Mouse (Mus musculus) embryonic facial prominence, embryonic 11.5 days (tissue): ENCODE measurements around the gene Acvrl1. TPM values are rescaled to one million over a fixed set of nuclear protein-coding genes. Genes with fewer than 3 reads are reported as not detected.

Experiments used
- ATAC-seq: fragments of 200-750 bp; cut with Nextera tagmentation; replicated peaks from 2 replicates; pipeline ENCODE4 v1.8.0; 2017; ENCODE audit warnings: low read depth; ENCODE audit not compliant: insufficient number of reproducible peaks, low FRiP score, low TSS enrichment
- DNase-seq: peaks from one replicate; pipeline ENCODE4 v3.0.0-alpha.2; 2015; ENCODE audit warnings: low spot score
- H3K27ac ChIP-seq: fragments of 300-500 bp; sonication (generic); replicated peaks from 2 replicates; pipeline ENCODE4 v1.5.1; 2014; ENCODE audit warnings: mild to moderate bottlenecking, low read depth, low read length, control low read depth
- H3K27me3 ChIP-seq: fragments of 300-500 bp; sonication (generic); 2 replicates; pipeline ENCODE4 v1.6.1; 2014; ENCODE audit warnings: mild to moderate bottlenecking, low read length, moderate library complexity, mixed read lengths; ENCODE audit not compliant: control insufficient read depth, insufficient read depth
- H3K36me3 ChIP-seq: fragments of 300-500 bp; sonication (generic); replicated peaks from 2 replicates; pipeline ENCODE4 v1.6.1; 2014; ENCODE audit warnings: low read depth, mild to moderate bottlenecking, low read length, moderate library complexity, mixed read lengths; ENCODE audit not compliant: control insufficient read depth, insufficient read depth
- H3K4me1 ChIP-seq: fragments of 300-500 bp; sonication (generic); 2 replicates; pipeline ENCODE4 v1.6.1; 2014; ENCODE audit warnings: low read length, mixed read lengths; ENCODE audit not compliant: control insufficient read depth, insufficient read depth
- H3K4me2 ChIP-seq: fragments of 300-500 bp; sonication (generic); 2 replicates; pipeline ENCODE4 v1.6.1; 2014; ENCODE audit warnings: low read depth, mild to moderate bottlenecking, control low read depth, low read length, moderate library complexity
- H3K4me3 ChIP-seq: fragments of 300-500 bp; sonication (generic); 2 replicates; pipeline ENCODE4 v1.5.1; 2014; ENCODE audit warnings: low read depth, low read length, control low read depth
- H3K9ac ChIP-seq: fragments of 300-500 bp; sonication (generic); replicated peaks from 2 replicates; pipeline ENCODE4 v1.6.1; 2014; ENCODE audit warnings: mild to moderate bottlenecking, control low read depth, low read length
- H3K9me3 ChIP-seq: fragments of 300-500 bp; sonication (generic); replicated peaks from 2 replicates; pipeline ENCODE4 v1.6.1; 2016; ENCODE audit warnings: mild to moderate bottlenecking, low read length, inconsistent platforms, mixed read lengths; ENCODE audit not compliant: control insufficient read depth
- WGBS: fragments of 180-500 bp; shearing (Covaris S2); extraction: QIAGEN DNeasy Blood & Tissue Kit; methylation state at CpG from one replicate; pipeline ENCODE4 v1.1.7; 2014; 5-methylcytosine and 5-hydroxymethylcytosine counted together
- polyA plus RNA-seq: library from polyadenylated mRNA; unstranded; fragments of >200 nt; fragmentation: Nextera tagmentation; extraction: Ambion mirVana; gene quantifications from 2 replicates; pipeline ENCODE4 v1.2.1, GENCODE M21; 2014

The Acvrl1 gene
- 3.8 and 4.6 TPM in 2 replicates for polyA plus RNA-seq

DNA sequence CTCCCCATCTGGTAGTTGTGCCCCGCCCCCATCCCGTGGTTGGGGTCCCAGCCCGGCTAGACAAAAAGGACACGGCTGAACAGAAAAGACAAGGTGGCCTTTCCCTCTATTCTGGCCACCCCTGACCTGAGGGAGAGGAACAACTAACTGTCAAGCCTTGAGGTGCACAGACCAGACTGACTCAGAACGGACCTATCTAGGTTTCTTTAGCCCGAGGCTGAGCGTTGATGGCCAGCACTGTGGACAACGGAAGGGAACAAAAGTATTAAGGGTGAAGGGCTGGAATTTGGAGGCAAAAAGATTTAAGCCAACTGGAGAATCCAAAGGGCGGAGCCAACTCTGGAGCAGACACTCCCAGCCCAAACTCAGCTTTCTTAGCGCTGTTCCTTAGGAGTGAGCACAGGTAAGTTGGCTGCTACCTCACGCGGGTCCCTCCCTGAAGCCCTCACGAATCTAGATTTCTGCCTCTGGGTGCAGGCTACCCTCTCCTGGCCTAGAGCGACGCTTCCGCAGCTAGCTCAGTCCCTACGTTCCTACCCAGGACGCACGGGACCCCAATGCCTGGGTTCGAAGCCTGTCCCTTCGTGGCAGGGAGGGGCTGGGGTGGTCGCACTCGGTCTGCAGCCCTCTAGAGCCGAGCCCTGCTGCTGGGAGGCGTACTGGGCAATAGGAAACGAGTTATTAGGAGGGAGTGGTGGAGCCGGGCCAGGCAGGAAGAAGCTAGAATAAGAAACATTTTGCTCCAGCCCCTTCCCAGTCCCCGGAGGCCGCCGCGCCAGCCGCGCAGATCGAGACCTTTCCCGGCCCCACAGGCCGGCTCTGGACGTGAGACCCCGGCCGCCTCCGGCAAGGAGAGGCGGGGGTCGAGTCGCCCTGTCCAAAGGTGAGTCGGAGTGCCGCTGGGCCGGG is at the start of gene Acvrl1:
Gene Acvrl1, plus strand, starts transcription at position 342 of the 909 bp plus-strand sequence.
- Histone ChIP-seq H3K9ac (peak within 1 kb of the TSS; percentile 63), H3K4me1 (peaks cover 6% of the 10 kb centered on the region), H3K4me2 (peak within 1 kb of the TSS; percentile 72), H3K36me3 (no peaks in the 10 kb centered on the region), H3K4me3 (peak within 1 kb of the TSS; percentile 38), H3K27ac (no peak within 1 kb of the TSS), H3K9me3 (no peaks in the 10 kb centered on the region), H3K27me3 (peaks cover 12% of the 10 kb centered on the region; the same call in 1 of the 2 replicates)
- 3% methylated on average over 46 of the region's 46 CpGs for WGBS
- ATAC-seq (no peak), DNase-seq (no peak)

DNA sequence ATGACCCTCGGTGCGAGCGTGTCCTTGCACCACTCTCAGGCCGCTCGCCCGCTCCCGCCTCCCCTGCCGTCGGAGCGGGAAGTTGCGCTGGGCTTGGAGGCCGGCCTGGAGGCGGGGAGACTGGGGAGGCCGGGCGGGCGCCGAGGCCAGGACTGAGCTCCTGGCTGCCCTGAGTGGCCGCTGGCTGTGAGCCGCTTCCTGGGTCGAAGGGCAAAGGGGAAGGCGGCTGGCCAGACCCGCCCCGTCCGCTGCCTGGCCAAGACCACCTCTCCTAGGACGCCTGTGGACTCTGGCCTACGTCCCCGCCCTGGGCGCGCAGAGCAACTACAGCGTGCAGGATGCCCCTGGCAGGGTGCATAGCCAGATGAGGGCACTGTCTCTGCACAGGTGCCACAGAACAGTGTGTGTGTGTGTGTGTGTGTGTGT is 49.6 kb upstream of the Acvrl1 start:
- Histone ChIP-seq H3K4me2 (peak overlapping the region; percentile 81), H3K4me1 (peaks cover 26% of the 10 kb centered on the region), H3K9me3 (no peaks in the 10 kb centered on the region), H3K9ac (peak overlapping the region; percentile 93), H3K4me3 (peak overlapping the region; percentile 98), H3K36me3 (no peaks in the 10 kb centered on the region), H3K27me3 (no peaks in the 10 kb centered on the region), H3K27ac (peak overlapping the region; percentile 94)
- under 1% methylated on average over 21 of the region's 30 CpGs for WGBS
- DNase-seq, result peak; percentile 71
- peak; percentile 73 for ATAC-seq

DNA sequence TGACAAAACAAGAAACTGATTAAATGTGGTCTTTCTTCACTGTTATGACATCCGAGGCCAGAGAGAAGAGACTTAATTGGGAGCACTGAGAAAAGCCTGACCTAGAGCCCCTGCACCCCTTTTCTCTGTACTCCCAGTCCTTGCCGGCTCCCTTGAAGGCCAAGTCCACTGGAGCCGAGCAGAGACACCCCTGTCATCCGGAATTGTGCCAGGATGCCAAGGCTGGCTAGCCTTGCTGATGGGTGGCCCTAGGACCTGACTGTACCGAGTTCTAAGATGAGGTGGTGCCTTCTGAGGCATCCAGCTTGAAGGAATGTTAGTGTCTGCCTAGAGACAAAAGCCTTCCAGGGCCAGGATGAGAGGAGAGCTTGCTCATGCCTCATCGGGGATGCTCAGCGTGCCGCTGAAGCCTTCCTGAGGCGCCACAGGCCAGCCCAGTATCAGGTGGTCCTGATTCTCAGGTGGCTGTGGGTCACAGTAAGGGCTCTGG is 48.2 kb upstream of the Acvrl1 start:
- H3K4me3 ChIP-seq, result no peak overlapping the region
- H3K4me2 ChIP-seq, result no peak overlapping the region
- no peaks in the 10 kb centered on the region for H3K9me3 ChIP-seq
- no peaks in the 10 kb centered on the region for H3K36me3 ChIP-seq
- no peak overlapping the region for H3K9ac ChIP-seq
- H3K27ac ChIP-seq, result no peak overlapping the region
- ATAC-seq (no peak), DNase-seq (no peak)
- peaks cover 30% of the 10 kb centered on the region for H3K4me1 ChIP-seq
- 69% methylated on average over 9 of the region's 9 CpGs for WGBS
- no peaks in the 10 kb centered on the region for H3K27me3 ChIP-seq

- Histone ChIP-seq H3K9me3 (no peaks in the 10 kb centered on the region), H3K4me3 (no peak overlapping the region), H3K36me3 (no peaks in the 10 kb centered on the region), H3K4me2 (no peak overlapping the region), H3K27me3 (no peaks in the 10 kb centered on the region), H3K9ac (no peak overlapping the region), H3K4me1 (peaks cover 20% of the 10 kb centered on the region), H3K27ac (peak overlapping the region; percentile 58; the same call in 1 of the 2 replicates)
- 66% methylated on average over 7 of the region's 7 CpGs for WGBS
- DNase-seq, result no peak
- ATAC-seq, result no peak
These were observed 47.2 kb upstream of the Acvrl1 start for GRCm38 (mm10) chr15:101081035-101081548.

- WGBS, result 40% methylated on average over 4 of the region's 4 CpGs
- H3K27ac ChIP-seq, result peak overlapping the region; percentile 58
- 0 out of 2 replicates have a peak, but pooled peaks have one; percentile 11 for ATAC-seq
These were observed 46.1 kb upstream of the Acvrl1 start for GRCm38 (mm10) chr15:101082236-101082635.

DNA sequence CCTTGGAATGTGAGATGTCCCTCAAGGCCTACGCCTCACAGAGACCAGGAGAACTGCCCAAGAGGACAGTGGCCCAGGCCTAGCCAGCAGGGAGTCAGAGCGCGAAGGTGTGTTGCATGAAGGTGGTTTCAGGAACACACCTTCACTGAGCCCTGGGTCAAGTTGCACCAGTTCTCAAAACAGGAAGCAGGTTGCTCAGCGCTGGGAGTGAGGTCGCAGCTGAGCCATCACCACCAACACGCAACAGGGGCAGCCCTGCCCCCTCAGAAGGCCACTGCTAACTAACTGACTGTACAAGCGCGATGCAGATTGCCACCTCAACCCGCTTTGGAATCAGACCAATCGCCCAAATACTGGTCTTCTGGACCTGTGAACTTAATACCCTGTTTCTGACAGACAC is 43.8 kb upstream of the Acvrl1 start:
- ATAC-seq, result no peak

More at GRCm38 (mm10) chr15:101082236-101082635, 46.1 kb upstream of the Acvrl1 start:
- H3K9ac ChIP-seq, result no peak overlapping the region
- H3K36me3 ChIP-seq, result no peaks in the 10 kb centered on the region
- no peak overlapping the region for H3K4me2 ChIP-seq
- H3K27me3 ChIP-seq, result no peaks in the 10 kb centered on the region
- H3K4me1 ChIP-seq, result peaks cover 16% of the 10 kb centered on the region
- DNase-seq, result peak; percentile 86
- no peaks in the 10 kb centered on the region for H3K9me3 ChIP-seq
- no peak overlapping the region for H3K4me3 ChIP-seq

DNA sequence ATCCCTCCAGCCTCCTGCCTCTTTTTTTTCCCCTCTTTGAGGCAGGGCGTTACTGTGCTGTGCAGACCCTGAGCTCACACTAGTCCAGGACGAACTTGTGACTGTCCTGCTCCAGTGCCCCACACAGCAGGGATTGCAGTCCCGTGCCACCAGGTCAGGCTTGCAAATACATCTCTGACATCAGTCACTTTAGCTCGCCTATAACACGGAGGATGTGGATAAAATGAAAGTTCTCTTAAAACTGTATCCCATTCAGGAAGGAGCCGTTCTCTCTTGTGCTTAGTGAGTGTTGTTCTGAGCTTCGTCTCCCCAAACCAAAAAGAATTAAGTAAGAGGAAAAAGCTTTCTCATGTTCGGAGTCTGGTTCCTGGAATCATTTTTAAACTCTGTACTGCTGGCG is 41.9 kb upstream of the Acvrl1 start:
- no peaks in the 10 kb centered on the region for H3K9me3 ChIP-seq
- H3K4me1 ChIP-seq, result peaks cover 9% of the 10 kb centered on the region; the same call in 1 of the 2 replicates
- no peaks in the 10 kb centered on the region for H3K27me3 ChIP-seq
- H3K4me3 ChIP-seq, result no peak overlapping the region
- H3K4me2 ChIP-seq, result no peak overlapping the region
- H3K36me3 ChIP-seq, result no peaks in the 10 kb centered on the region
- no peak overlapping the region for H3K9ac ChIP-seq
- no peak overlapping the region for H3K27ac ChIP-seq
- WGBS, result 73% methylated on average over 9 of the region's 9 CpGs
- no peak for DNase-seq
- ATAC-seq, result no peak

More for the DNA sequence above, 43.8 kb upstream of the Acvrl1 start:
- Histone ChIP-seq H3K4me2 (no peak overlapping the region), H3K4me3 (no peak overlapping the region), H3K9me3 (no peaks in the 10 kb centered on the region), H3K27ac (no peak overlapping the region), H3K4me1 (peaks cover 13% of the 10 kb centered on the region; the same call in 1 of the 2 replicates), H3K27me3 (no peaks in the 10 kb centered on the region), H3K36me3 (no peaks in the 10 kb centered on the region), H3K9ac (no peak overlapping the region)
- WGBS, result 63% methylated on average over 10 of the region's 10 CpGs
- no peak for DNase-seq

DNA sequence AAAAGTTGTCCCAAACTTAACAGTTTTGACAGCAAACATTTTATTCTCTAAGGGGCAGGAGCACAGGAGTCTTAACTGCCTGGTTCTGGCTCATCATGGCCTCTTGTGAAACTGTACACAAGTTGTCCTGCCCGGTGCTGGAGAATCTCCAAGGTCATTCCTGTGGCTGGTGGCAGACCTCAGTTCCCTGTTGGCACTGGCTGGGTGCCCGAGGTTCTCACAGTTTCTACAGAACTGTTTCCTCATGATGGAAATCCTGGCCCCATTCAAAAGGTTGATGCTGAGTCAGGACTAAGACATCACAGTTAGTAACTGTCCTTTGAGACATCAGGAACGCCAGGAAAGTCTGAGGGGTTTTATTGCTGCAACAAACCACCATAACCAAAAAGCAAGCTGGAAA is 41.4 kb upstream of the Acvrl1 start:
- 77% methylated on average over 3 of the region's 3 CpGs for WGBS
- no peaks in the 10 kb centered on the region for H3K27me3 ChIP-seq
- DNase-seq, result no peak
- no peak overlapping the region for H3K27ac ChIP-seq
- H3K9ac ChIP-seq, result no peak overlapping the region
- H3K4me1 ChIP-seq, result peaks cover 6% of the 10 kb centered on the region; the same call in 1 of the 2 replicates
- H3K36me3 ChIP-seq, result no peaks in the 10 kb centered on the region
- H3K4me3 ChIP-seq, result no peak overlapping the region
- no peak for ATAC-seq
- H3K4me2 ChIP-seq, result no peak overlapping the region
- H3K9me3 ChIP-seq, result no peaks in the 10 kb centered on the region
